Mouse (Mus musculus) forebrain, embryonic 11.5 days (tissue): ENCODE results near the gene Psip1. TPM values are rescaled to one million over a fixed set of nuclear protein-coding genes. Genes with fewer than 3 reads are reported as not detected.
"Not testable (repeated sequence)": the region's sequence is repeated elsewhere in the genome, so short reads cannot be mapped to it uniquely, and the experiment has no call there.

Source experiments
- ATAC-seq: fragments of 200-750 bp; cut with Nextera tagmentation; replicated peaks from 2 replicates; pipeline ENCODE4 v1.8.0; 2017; ENCODE audit warnings: moderate TSS enrichment; ENCODE audit not compliant: low FRiP score
- DNase-seq: peaks from one replicate; pipeline ENCODE4 v3.0.0-alpha.2; 2017; ENCODE audit warnings: low spot score
- H3K27ac ChIP-seq: fragments of 300-500 bp; sonication (generic); 2 replicates; pipeline ENCODE4 v1.5.1; 2014; ENCODE audit warnings: low read depth, low read length
- H3K27me3 ChIP-seq: fragments of 300-500 bp; sonication (generic); 2 replicates; pipeline ENCODE4 v1.6.1; 2014; ENCODE audit warnings: mild to moderate bottlenecking, low read length, mixed read lengths; ENCODE audit not compliant: control insufficient read depth, insufficient read depth
- H3K36me3 ChIP-seq: fragments of 300-500 bp; sonication (generic); 2 replicates; pipeline ENCODE4 v1.6.1; 2014; ENCODE audit warnings: mild to moderate bottlenecking, low read length, moderate library complexity, mixed read lengths; ENCODE audit not compliant: control insufficient read depth, insufficient read depth
- H3K4me1 ChIP-seq: fragments of 300-500 bp; sonication (generic); replicated peaks from 2 replicates; pipeline ENCODE4 v1.6.1; 2014; ENCODE audit warnings: low read length, mixed read lengths; ENCODE audit not compliant: control insufficient read depth, insufficient read depth
- H3K4me2 ChIP-seq: fragments of 300-500 bp; sonication (generic); 2 replicates; pipeline ENCODE4 v1.6.1; 2014; ENCODE audit warnings: low read depth, mild to moderate bottlenecking, low read length, moderate library complexity, mixed read lengths; ENCODE audit not compliant: severe bottlenecking
- H3K4me3 ChIP-seq: fragments of 300-500 bp; sonication (generic); 2 replicates; pipeline ENCODE4 v1.5.1; 2014; ENCODE audit warnings: low read depth, low read length
- H3K9ac ChIP-seq: fragments of 300-500 bp; sonication (generic); 2 replicates; pipeline ENCODE4 v1.6.1; 2014; ENCODE audit warnings: low read length
- H3K9me3 ChIP-seq: fragments of 300-500 bp; sonication (generic); 2 replicates; pipeline ENCODE4 v1.6.1; 2016; ENCODE audit warnings: low read length, mixed read lengths; ENCODE audit not compliant: control insufficient read depth
- WGBS: fragments of 180-500 bp; shearing (Covaris S2); extraction: QIAGEN DNeasy Blood & Tissue Kit; methylation state at CpG from one replicate; pipeline ENCODE4 v1.1.7; 2014; 5-methylcytosine and 5-hydroxymethylcytosine counted together
- polyA plus RNA-seq: library from polyadenylated mRNA; unstranded; fragments of >200 nt; fragmentation: Nextera tagmentation; extraction: Ambion mirVana; gene quantifications from 2 replicates; pipeline ENCODE4 v1.2.1, GENCODE M21; 2014

Gene Psip1
- polyA plus RNA-seq, 1 experiment from 2014 or later = 480 TPM

- peak within 1 kb of the TSS; percentile 90 for H3K9ac ChIP-seq
- no peaks in the 10 kb centered on the region; the same call in 1 of the 2 replicates for H3K9me3 ChIP-seq
- H3K27ac ChIP-seq = peak within 1 kb of the TSS; percentile 100
- H3K4me3 ChIP-seq = peak within 1 kb of the TSS; percentile 66
- no peaks in the 10 kb centered on the region for H3K36me3 ChIP-seq
- WGBS = under 1% methylated on average over 62 of the region's 73 CpGs
- H3K4me1 ChIP-seq = peaks cover 9% of the 10 kb centered on the region
- no peaks in the 10 kb centered on the region for H3K27me3 ChIP-seq
- DNase-seq (peak; percentile 99), ATAC-seq (peak; percentile 92)
- peak within 1 kb of the TSS; percentile 89 for H3K4me2 ChIP-seq
Measured at GRCm38 (mm10) chr4:83524843-83525689, 38.8 kb upstream of the Psip1 start, which contains the start of gene Ccdc171. TSS of gene Ccdc171 (plus strand) at chr4:83525545.

GRCm38 (mm10) chr4:83524456-83524842, 38.2 kb upstream of the Psip1 start:
- Histone ChIP-seq H3K9me3 (no peaks in the 10 kb centered on the region; the same call in 1 of the 2 replicates), H3K9ac (peak overlapping the region; percentile 90), H3K4me2 (peak overlapping the region; percentile 89), H3K4me1 (peaks cover 9% of the 10 kb centered on the region), H3K36me3 (no peaks in the 10 kb centered on the region), H3K27ac (peak overlapping the region; percentile 100), H3K27me3 (no peaks in the 10 kb centered on the region), H3K4me3 (peak overlapping the region; percentile 66)
- ATAC-seq (no peak), DNase-seq (peak; percentile 54)
- WGBS = 2% methylated on average over 6 of the region's 6 CpGs

GRCm38 (mm10) chr4:83522066-83522465, 35.8 kb upstream of the Psip1 start:
- Histone ChIP-seq H3K4me3 (no peak overlapping the region), H3K27me3 (no peaks in the 10 kb centered on the region), H3K9me3 (no peaks in the 10 kb centered on the region), H3K4me1 (peaks cover 9% of the 10 kb centered on the region), H3K4me2 (no peak overlapping the region), H3K36me3 (no peaks in the 10 kb centered on the region), H3K27ac (no peak overlapping the region), H3K9ac (no peak overlapping the region)
- 21% methylated on average over 5 of the region's 5 CpGs for WGBS
- ATAC-seq (no peak), DNase-seq (no peak)

- Histone ChIP-seq H3K4me1 (peaks cover 9% of the 10 kb centered on the region), H3K27ac (no peak overlapping the region), H3K9me3 (no peaks in the 10 kb centered on the region), H3K27me3 (no peaks in the 10 kb centered on the region), H3K36me3 (no peaks in the 10 kb centered on the region), H3K4me3 (no peak overlapping the region), H3K4me2 (no peak overlapping the region), H3K9ac (no peak overlapping the region)
- ATAC-seq (no peak), DNase-seq (no peak)
- WGBS = 88% methylated on average over 4 of the region's 4 CpGs
Measured at GRCm38 (mm10) chr4:83520308-83520707, 34.0 kb upstream of the Psip1 start.

GRCm38 (mm10) chr4:83519807-83520206, 33.5 kb upstream of the Psip1 start:
- H3K27me3 ChIP-seq = no peaks in the 10 kb centered on the region
- no peaks in the 10 kb centered on the region for H3K9me3 ChIP-seq
- no peak overlapping the region for H3K4me2 ChIP-seq
- no peak overlapping the region for H3K27ac ChIP-seq
- H3K4me3 ChIP-seq = no peak overlapping the region
- H3K9ac ChIP-seq = no peak overlapping the region
- ATAC-seq (no peak), DNase-seq (no peak)
- H3K4me1 ChIP-seq = peaks cover 9% of the 10 kb centered on the region
- H3K36me3 ChIP-seq = no peaks in the 10 kb centered on the region

- H3K27me3 ChIP-seq = no peaks in the 10 kb centered on the region
- H3K4me3 ChIP-seq = no peak overlapping the region
Measured at GRCm38 (mm10) chr4:83519148-83519547, 32.9 kb upstream of the Psip1 start.

GRCm38 (mm10) chr4:83516144-83516543, 29.9 kb upstream of the Psip1 start:
- H3K27ac ChIP-seq, H3K4me1 ChIP-seq, H3K9ac ChIP-seq, H3K27me3 ChIP-seq, H3K9me3 ChIP-seq, ATAC-seq, H3K36me3 ChIP-seq, H3K4me2 ChIP-seq, H3K4me3 ChIP-seq, DNase-seq: not testable (repeated sequence)
- WGBS = 92% methylated on average over 5 of the region's 6 CpGs

More at GRCm38 (mm10) chr4:83519148-83519547, 32.9 kb upstream of the Psip1 start:
- no peaks in the 10 kb centered on the region for H3K9me3 ChIP-seq
- ATAC-seq (no peak), DNase-seq (no peak)
- WGBS = 91% methylated on average over 2 of the region's 2 CpGs
- no peak overlapping the region for H3K9ac ChIP-seq
- no peak overlapping the region for H3K27ac ChIP-seq
- no peak overlapping the region for H3K4me2 ChIP-seq
- H3K36me3 ChIP-seq = no peaks in the 10 kb centered on the region
- peaks cover 5% of the 10 kb centered on the region; the same call in 1 of the 2 replicates for H3K4me1 ChIP-seq

- DNase-seq (no peak), ATAC-seq (no peak)
- 93% methylated on average over 10 of the region's 10 CpGs for WGBS
Measured at GRCm38 (mm10) chr4:83514976-83515669, 28.9 kb upstream of the Psip1 start.

More at GRCm38 (mm10) chr4:83514976-83515669, 28.9 kb upstream of the Psip1 start:
- H3K27ac ChIP-seq = no peak overlapping the region
- no peaks in the 10 kb centered on the region for H3K4me1 ChIP-seq
- no peak overlapping the region for H3K4me2 ChIP-seq
- no peak overlapping the region for H3K9ac ChIP-seq
- H3K36me3 ChIP-seq = no peaks in the 10 kb centered on the region
- H3K9me3 ChIP-seq = no peaks in the 10 kb centered on the region
- H3K27me3 ChIP-seq = no peaks in the 10 kb centered on the region
- H3K4me3 ChIP-seq = no peak overlapping the region
